Mouse (Mus musculus) brain, embryonic 14.5 days (tissue): ENCODE measurements around the gene Gmpr.

Experiments used
- CTCF ChIP-seq: fragments of 200-500 bp; IDR thresholded peaks from 2 replicates; pipeline ENCODE4 v1.5.1; 2012; ENCODE audit warnings: inconsistent platforms, mild to moderate bottlenecking, moderate library complexity, borderline replicate concordance; ENCODE audit not compliant: insufficient read depth, insufficient read length; ENCODE audit errors: extremely low read depth
- POLR2A ChIP-seq: fragments of 200-500 bp; IDR thresholded peaks from 2 replicates; pipeline ENCODE4 v1.6.1; 2012; ENCODE audit warnings: mild to moderate bottlenecking, inconsistent platforms, borderline replicate concordance; ENCODE audit not compliant: poor library complexity, insufficient read depth, insufficient read length, severe bottlenecking; ENCODE audit errors: extremely low read depth

DNA sequence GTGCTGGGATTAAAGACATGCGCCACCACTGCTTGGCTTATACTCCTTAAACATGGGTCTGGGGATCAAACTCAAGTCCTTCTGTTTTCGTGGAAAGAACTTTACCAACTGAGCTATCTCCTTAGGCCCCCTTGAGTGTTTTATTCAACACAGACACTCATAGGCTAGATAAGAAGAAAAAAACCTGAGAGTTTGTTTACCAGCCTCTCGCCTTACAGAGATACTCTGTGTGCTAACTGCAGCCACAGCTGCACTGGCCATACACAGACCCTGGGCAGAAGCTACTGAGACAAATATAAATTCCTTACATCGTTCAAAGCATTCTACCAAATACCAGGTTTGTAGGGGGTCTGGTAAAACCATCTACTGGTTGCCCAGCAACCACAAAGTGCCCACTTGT lies 51.1 kb downstream of the Gmpr start:
- TF ChIP-seq POLR2A (no peak), CTCF (no peak)
